Mouse (Mus musculus): ENCODE measurements at regions not wholly inside any gene's neighbourhood (a gene's known extent, or its start where the extent isn't known, plus 50 kb on each side); places are given as distances from the start of the nearest gene placed in this dataset.
"Not testable (repeated sequence)": the region's sequence is repeated elsewhere in the genome, so short reads cannot be mapped to it uniquely, and the experiment has no call there.

- no peak for DNase-seq (ENCODE audit: low spot score in 2 of 2)
These were observed 694.0 kb downstream of the Trib2 start for GRCm38 (mm10) chr12:15122586-15123212.

GRCm38 (mm10) chr12:15115556-15115955 lies 701.2 kb downstream of the Trib2 start:
- no peak for DNase-seq (ENCODE audit: low spot score in 2 of 2)

GRCm38 (mm10) chr12:15114793-15115192 lies 701.9 kb downstream of the Trib2 start:
- no peak for DNase-seq (ENCODE audit: low spot score in 2 of 2)

- no peak for DNase-seq (ENCODE audit: low spot score in 2 of 2)
These were observed 705.7 kb downstream of the Trib2 start for GRCm38 (mm10) chr12:15111049-15111448.

GRCm38 (mm10) chr12:15104876-15105275 lies 711.8 kb downstream of the Trib2 start:
- DNase-seq (ENCODE audit: low spot score in 2 of 2), result no peak

GRCm38 (mm10) chr12:15078615-15079014 lies 738.1 kb downstream of the Trib2 start:
- no peak for DNase-seq (ENCODE audit: low spot score in 2 of 2)

- DNase-seq (ENCODE audit: low spot score in 2 of 2), result no peak
These were observed 752.4 kb downstream of the Trib2 start for GRCm38 (mm10) chr12:15064351-15064750.

GRCm38 (mm10) chr12:15051387-15051786 lies 765.3 kb downstream of the Trib2 start:
- DNase-seq (ENCODE audit: low spot score in 2 of 2), result no peak

- no peak for DNase-seq (ENCODE audit: low spot score in 2 of 2)
These were observed 773.5 kb downstream of the Trib2 start for GRCm38 (mm10) chr12:15043264-15043663.

- no peak for DNase-seq (ENCODE audit: low spot score in 2 of 2)
These were observed 805.6 kb downstream of the Trib2 start for GRCm38 (mm10) chr12:15011091-15011490.

- DNase-seq (ENCODE audit: low spot score in 2 of 2), result not testable (repeated sequence)
These were observed 814.3 kb downstream of the Trib2 start for GRCm38 (mm10) chr12:15002401-15002800.
